Mouse (Mus musculus) 3134 (cell line): ENCODE measurements around the gene Wdr1.

Source experiments
- DNase-seq: peaks from one replicate; pipeline ENCODE4 v3.0.0-alpha.2; 2011; ENCODE audit warnings: low spot score; ENCODE audit not compliant: insufficient read length; ENCODE audit errors: extremely low read depth

Wdr1 gene

DNA sequence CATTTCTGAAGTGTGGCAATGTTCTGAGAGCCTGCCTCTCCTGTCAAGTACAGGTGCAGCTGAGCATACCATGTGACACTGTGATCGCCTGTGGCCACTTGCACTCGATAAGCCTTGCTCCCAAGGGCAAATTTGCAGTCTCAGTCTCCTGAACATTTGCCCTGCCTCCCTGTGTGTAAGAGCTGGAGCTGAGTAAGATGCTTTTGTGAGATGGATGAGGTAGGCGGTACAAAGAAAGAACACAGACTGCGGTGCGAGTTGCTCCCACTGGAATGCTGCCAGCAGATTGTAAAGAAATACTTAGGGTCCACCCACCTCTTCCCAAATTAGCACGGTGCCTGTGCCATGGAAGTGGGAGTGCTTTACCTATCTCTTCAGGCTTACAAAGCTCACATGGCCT lies 15.6 kb downstream of the Wdr1 start:
- no peak for DNase-seq

DNA sequence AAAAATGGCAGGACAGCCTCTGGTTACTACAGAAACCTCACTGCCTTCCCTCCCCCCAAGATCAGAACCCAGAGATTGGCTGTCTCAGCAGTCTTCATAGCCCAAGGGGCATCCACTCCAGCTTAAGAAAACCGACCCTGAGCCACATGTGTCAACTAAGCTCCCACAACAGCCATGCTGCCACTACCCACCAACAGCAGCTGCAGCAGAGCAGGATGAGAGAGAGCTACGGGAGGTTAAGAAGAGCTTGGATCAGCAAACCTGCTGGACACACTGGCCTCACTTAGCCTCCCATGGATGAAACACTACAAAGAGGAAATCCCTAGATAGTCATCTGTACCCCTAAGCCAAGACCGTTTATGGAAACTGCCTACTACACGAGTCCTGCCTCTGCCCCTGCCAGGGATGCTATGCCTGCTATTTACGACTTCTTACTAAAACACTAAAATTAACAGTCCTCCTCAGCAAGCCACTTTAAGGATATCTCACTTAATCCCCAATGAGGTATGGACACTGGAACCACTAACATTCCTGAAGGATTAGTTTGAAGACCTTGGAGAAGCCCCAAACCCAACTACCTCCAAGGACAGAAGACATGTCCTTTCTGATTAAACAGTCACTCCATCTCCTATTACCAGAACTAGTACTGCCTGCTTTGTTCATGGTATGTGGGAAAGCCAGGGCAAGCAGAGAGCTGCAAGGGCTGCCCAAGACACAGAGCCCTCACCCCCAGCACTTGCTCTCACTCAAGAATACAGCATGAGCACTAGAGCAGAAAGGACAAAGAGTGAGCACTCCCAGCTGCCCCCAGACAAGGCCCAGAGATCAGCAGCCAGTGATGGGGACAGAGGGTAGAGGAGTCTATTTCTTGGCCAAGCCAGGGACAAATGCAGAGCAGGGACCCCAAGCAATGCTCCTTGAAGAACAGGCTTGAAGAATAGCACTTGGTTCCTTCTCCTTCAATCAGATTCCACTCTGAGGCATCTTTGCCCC lies 18.3 kb downstream of the Wdr1 start:
- DNase-seq: peak; percentile 61

DNA sequence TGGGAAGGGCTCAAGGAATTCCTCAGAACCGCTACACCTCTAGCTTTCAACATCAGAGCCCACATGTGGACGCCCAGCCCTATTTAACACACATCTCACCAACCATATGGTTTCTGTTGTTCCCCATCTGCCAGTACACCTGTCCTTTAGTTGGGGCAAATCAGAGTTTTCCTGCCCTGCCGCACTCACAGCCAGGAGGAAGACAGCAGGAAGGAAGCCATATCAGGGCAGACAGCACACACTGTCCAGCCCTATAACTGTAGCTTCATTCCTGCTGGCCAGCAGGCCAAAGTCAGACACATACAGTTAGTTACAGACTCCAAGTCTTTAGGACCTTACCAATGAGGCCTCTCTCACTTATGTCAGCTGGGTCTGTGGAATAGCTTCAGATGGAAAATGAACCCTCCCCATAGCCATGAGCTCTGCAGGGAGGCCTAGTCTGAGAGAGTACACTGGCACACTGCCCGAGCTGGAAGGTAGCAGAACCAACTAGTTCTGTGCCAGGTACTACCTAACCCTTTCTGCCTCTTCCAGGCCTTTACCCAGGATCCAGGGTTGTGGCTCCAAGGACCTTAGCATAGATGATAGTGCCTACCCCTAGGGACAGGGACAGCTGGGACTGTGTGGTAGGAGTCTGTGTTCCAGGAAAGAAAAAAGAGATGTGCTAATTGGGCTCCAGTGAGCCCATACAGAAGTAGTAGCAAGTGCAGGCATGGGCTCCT lies 19.4 kb downstream of the Wdr1 start:
- no peak for DNase-seq

DNA sequence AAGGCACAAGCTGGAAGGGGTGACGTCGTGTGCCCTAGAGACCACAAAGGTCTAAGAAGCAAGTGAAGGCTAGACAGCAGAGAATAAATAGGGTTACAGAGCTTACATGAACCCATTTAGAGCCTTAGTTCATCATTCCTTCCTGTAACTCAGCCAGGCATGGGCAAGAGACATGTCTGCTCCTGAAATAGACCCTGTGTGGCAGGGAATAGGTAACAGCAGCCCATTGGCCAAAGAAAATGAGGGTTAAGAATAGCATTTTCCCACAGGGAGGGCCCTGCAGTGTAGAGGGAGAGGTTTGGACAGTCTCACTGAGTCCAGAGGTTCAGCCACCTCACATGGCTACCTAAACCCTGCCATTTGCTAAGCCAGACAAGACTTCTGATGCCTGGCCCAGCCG lies 21.3 kb downstream of the Wdr1 start:
- no peak for DNase-seq

DNA sequence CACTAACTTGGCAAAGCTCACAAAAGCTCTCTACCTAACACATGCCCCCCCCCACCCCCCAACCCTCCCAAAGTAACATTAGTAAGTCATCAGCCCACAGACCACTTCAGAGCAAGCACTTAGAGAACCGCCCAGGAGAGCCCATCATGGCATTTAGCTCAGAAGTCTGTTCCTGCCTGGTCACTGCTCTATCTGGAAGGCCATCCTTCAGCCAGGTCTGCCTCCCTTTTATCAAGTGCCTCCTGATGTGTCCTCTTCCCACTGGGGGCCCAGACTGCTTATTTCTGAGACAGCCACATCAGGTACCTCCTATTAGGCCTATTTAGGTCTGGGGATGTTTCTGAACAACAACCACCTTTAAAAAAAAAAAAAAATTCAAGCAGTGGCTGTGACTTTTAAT lies 22.1 kb downstream of the Wdr1 start:
- no peak for DNase-seq

DNA sequence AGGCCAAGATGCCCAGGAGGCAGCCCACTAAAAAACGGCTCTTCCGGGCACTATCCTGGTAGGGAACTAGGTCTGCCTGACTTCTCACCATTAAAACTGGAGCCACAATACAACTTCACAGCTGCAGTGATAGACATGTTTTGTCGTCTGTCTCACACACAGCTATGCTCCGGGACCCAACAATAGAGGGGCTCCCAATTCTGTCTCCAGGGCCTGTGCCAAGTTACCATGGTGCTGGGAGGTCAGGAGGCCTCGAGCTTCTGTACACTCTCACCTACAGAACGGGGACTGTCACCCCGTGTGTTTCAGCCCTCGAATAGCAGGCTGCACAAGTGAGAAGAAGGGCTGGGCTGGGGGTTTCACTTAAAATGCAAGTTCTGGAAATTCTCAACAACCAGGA lies 24.5 kb downstream of the Wdr1 start:
- no peak for DNase-seq

DNA sequence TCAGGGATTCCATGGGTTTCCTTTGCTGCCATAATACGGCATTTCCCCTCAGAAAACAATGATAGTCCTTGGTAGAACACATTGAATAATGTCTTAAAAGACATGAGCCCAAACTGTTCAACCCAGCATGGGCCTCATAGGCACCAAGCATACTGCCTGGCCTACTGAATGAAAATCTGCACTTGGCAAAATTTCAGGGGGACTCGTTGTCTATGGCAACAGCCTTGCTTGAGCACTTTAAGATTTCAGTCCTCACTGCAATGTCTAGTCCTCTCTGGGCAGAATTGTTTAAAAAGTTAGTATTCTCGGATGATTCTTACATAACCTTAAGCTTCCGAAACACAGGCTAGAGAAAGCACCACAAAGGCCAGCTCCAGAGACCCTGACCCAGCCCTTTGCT lies 25.2 kb downstream of the Wdr1 start:
- DNase-seq: no peak

DNA sequence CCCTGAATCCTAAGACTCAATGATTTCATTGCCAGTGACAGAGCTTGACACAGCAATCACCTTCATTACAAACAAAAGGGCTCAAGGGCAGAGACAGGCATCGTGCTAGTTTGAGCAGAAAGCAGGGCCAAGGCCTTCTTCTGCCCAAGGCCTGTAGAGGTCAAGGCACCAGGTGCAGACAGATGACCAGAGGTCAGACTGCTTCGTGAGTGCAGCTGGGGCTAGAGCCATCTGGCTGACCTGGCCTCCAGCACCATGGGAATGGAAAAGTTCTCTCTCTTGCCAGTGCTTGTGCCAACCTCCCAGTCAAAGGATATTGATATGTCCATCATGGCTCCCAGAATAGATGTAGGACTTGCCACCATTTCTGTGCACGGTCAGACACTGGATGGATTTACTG lies 26.2 kb downstream of the Wdr1 start:
- no peak for DNase-seq

DNA sequence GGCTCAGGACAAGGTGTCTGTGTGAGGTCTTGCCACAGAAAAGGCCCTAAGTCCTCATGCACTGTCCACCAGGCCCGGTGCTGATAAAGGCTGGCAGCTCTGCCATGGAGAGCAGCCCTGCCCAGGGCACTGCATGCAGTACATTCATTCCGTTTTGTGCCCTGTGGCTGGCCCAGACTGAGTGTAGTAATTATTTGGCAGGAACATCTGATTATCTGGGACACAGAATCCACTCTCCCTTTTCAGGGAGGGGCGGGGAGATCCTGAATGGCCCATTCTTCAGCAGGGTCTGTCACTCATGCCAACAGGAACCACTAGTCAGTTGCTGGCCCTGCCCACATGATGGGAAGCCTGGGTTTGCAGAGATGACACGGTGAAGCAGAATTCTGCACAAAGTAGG lies 30.9 kb downstream of the Wdr1 start:
- DNase-seq: no peak

DNA sequence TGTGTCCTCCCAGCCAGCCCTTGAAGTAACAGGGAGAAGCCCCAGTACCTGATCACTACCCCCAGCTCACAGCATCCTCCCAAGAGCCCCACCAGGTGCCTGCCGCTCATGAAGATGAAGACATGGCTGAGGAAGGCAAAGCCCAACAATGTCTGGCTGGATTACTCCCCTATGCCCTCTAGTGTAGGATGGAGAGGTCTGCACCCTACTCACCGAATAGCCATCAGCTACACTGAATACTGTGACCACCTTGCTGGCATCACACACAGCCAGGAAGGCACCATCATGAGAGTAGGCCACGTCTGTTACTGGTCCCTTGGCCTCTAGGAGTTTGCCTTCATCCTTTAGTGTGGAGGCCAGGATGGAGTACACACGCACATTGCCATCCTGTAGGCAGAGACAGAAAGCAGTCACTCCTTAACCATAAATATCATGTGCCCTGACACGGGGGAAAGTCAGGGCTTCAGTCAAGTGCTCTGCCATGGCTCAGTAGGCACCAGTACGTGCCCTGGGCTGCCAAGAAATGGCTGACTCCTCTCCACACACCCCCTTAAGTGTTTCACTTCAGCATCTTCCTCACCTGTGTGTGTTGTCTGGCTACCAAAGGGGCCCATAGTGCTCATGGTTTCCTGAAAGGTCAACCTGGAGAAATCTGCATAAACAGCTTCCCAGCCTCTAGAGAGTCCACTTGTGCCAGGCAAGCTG lies 33.1 kb downstream of the Wdr1 start:
- no peak for DNase-seq

DNA sequence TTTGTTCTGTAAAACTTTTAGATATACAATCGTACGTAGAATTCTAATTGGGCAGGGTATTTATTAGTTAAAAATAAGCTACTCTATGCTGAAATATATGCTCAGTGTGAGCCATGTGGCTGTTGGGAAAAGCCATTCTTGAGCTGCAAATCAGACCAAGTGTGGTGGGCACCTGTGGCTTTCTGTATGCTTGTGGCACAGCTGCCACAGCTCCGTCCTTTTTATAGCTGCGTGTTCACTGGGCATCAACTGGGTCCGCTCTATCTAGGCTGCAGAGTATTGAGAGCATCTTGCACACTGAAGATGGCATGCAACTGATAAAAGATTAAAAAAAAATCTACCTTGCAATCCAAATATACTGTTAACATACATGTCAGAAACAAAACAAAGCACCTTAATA lies 40.0 kb downstream of the Wdr1 start:
- no peak for DNase-seq

DNA sequence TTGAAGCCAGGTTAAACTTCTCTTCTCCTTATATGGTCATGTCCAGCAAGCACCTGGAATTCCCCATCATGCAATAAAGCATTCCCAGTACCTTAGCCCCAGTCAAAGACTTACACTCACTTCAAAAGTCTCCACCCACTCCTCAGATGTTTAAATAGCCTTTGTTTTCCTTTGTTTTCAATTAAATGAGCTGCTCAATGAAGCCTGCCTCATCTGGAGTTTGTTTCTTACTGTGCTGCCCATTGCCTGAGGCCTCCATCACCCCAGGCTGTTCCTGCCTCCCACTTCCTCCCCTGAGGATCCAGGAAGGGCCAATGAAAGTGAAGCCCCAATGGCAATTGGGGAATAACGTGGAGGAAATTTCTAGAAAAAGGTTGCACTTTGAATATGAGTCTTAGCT lies 42.2 kb downstream of the Wdr1 start:
- DNase-seq: no peak

DNA sequence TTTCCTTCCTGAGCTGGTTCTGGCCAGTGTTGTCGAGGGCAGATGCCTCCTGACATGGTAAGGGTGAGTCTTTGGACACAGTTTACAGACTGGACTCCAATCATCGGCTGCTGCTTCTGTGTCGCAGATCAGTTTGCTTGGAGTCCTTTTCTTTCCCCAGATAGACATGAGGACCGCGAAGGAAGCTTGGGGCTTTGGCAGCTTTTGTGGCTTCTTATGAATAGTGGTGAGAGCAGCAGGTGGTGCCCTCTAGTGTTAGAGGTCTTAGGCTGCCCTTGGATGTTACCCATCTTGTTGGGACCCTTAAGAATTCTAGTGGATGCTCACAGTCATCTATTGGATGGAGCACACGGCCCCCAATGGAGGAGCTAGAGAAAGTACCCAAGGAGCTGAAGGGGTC lies 46.8 kb downstream of the Wdr1 start:
- peak; percentile 26 for DNase-seq

DNA sequence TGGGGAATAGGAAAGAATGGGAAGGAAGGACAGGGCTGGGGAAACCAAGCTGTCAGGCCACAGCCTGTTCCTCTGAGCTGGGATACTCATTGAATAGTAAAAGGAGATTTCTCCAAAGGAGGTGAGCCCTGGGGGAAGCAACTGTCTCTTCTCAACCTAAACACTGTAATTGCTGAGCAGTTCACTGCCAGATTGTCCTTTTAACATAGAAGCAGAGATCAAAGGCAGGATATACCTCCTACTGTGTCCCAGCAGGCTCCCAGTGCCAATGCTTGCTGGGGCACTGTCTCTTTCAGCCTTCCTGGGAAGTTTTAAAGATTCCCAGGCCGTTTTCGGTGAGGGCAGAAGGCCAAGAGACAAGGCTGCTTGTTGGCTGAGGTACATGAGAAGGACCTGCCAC lies 50.0 kb downstream of the Wdr1 start:
- no peak for DNase-seq

DNA sequence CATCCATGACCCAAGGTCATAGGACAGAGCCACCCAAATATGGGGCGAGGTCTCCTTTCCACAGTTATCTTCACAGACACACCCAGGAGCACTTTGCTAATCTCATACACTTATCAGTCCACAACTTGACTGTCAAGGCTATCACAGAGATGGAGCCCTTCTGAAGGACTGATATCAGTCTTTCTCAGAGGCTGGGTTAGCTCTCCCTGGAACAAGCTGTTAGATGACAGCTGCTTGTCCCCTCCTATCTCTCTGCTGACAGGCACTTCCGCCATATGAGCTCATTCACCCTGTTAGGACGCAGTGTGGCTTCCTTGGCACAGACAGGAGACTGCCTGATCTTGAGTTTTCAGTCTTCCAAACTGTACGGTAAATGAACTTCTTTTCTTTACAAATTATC lies 53.5 kb downstream of the Wdr1 start:
- no peak for DNase-seq

DNA sequence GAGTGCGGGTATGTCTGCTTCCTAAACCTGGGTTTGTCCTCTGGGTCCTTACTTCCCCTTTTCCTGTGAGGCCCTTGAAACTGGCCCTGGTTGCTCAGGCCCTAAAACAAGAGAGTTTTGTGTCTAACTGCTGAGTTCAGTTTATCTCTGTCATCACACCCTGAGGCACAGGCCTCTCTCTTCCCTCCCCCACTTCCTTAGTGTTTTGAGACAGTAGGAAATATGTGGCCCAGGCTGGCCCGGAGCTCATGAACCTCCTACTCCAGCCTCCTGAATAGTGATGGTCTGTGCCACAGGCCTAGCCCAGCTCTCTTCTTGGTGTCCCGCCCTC lies 57.6 kb downstream of the Wdr1 start:
- DNase-seq: no peak

DNA sequence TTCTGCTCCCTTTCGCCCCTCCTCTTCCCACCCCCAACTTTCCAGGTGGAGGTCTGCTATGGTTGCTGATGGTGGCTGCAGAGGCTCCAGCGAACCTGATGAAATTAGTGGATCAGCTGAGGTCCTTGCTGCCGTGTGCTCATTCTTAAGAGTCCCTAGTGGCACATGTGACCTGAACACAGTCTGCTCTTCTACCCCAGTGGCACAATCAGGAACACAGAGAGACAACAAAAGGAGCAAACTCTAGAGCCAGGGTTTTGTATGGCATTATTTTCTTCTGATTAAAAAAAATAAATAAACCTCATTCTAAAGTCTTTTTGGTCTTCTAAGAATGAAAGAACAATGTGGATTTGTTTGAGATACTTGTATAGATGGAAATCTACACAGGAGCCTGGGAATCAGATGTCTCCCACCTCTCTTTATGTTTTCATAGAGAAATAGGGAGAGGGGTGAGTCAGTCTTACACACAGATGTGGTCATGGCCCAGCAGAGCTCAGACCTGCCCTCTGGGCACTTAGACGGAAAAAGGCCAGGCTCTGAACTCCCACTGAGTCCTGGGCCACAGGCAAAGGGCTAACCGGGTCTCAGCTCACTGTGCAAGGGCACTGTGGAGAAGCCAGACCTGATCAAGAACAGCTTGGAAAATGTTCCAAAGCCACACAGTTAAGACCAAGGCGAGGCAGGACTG lies 58.1 kb downstream of the Wdr1 start:
- peak; percentile 33 for DNase-seq

DNA sequence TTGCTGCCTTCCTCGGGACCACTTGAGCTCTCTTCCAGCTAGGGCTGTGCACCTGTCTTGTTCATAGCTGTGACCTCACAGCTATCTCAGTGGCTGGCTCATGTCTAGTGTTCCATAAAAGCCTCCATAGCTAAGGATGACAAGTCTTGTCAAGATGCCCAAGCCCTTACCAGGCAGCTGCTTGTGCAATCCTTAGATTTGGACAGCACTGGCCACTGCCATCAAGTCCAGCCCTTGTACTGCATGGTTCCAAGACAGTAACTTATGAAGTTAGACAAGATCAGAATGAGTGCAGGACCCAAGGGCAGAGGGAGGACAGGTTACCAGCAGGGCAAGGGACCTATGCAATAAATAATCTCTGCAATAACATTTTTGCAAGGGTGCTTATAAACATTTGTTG lies 58.9 kb downstream of the Wdr1 start:
- DNase-seq: peak; percentile 20

DNA sequence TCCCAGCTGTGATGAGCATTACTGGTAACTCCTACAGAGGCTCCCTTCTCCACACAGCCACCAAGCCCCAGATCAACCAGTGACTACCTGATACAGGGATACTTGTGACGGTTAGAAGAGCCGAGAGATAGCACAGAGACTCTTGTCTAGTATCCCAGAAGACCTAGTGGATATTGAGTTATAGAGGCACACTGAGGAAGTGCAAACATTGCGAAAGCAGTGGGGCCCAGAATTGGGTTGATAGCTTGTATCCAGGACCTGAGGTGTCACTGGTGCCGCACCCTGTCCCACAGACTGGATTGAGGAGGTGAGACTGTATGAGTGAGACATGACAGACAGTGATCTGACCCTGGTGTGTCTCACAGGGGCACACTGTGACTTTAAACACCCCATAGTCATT lies 60.0 kb downstream of the Wdr1 start, which contains the start of gene Slc2a9:
Gene Slc2a9, minus strand, starts transcription at position 152 of the 400 bp plus-strand sequence.
- no peak for DNase-seq

DNA sequence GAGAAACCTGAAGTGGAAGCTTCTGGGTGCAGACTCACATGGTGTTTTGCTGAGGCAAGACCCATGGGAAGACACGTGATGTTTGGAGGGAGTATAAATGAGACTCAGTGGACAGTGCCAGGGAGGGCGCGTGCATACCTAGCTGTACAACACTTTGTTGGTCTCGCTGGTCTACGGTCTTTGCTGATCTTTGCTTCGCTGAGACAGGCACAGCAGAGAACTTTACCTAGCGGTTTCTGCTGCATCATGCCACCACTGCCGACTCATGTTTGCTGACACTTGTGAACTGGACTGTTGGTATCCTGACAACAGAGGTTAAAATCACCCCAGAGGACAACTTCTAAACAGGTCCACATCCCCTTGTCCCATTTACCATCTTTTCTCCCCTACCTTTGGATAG lies 63.0 kb downstream of the Wdr1 start:
- no peak for DNase-seq

DNA sequence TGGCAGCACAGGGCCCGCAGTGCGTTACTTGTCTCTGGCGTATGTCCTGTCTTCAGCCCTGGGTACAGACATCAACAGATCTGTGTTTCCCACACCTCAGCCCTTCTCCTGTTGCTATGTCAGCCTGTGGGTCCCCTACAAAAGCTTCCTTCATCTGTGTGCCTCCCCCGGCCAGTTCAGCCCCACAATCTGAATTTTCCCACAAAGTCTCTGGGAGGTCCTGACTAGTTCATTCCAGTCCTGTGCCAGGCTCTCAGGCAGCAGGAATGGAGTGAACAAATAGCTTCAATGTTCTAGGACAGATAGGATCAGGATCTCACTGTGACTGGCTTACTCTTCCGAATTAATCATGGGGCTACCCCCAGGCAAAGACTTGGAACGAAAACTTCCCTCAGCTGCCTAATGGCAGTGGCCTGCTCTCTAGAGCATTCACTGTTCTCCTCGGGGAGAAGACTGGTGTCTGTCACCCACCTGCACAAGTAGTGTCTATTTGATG lies 63.7 kb downstream of the Wdr1 start:
- no peak for DNase-seq
